Mouse (Mus musculus): ENCODE data around the gene Hsd17b7. TPM values are rescaled to one million over a fixed set of nuclear protein-coding genes. Genes with fewer than 3 reads are reported as not detected.

The Hsd17b7 gene
- 6.8 to 13.5 TPM (median 10.1 TPM) in 4 replicates for total RNA-seq (2023; ENCODE audit: inconsistent age)

DNA sequence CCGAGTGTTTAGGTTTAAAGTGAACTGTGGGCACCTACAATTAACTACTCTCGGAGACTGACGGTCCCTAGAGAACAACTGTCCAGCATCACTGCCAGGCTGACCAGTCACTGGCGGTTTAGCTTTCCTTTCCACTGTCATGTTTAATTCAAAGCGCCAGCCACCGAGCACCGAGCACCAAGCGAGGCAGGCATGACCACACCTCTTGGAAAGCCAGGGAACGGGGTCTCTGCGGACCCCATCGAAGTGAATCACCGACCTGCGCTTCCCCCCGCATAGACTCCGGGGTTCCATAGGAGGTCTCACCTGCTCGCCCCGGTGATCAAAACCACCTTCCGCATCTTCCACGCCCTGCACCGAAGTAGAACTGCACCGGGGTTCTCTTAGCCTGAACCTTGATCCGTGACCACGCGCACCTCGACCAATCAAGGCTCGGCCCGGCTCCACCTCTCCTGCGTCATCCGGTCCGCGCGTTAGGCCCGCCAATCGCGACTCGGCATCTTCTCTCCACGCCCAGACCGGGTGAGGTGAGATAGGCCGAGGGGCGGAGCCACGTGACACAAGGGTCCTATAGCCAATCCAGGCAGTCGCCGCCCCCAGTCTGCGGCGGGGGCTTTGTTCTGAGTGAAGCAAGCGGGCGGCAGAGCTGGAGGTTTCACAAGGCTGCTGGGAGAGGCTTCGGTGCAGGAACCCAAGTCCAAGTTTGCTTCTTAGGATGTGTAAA, at the start of gene Hsd17b7:
Gene Hsd17b7 (minus strand): TSS at position 450 of the 724 bp plus-strand sequence.

DNA sequence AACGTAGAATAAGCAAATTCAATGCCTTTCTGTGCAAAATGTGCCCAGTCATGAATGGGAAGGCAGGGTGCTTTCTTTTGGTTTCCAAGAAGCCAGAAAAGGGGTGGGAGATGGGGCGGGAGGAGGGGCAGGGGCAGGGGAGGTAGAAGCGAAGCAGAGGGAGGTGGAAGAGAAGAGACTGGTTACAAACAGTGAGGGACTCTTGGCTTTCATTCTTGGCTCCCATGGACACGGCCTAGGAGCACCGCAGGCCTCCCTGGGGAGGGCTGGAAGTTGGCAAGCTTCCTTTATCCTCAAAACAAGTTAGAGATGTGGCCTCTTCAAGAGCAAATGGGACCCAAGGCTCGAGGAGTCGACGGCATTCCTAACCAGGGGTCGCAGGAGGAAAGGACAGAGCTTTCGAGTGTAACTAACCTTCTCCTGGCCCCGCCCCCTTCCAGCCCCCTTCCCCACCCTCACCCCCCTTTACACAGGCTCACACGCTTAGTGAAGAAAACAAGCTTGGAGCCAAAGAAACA, 40.5 kb downstream of the Hsd17b7 start, which contains the start of gene Ccdc190:
Gene Ccdc190 (plus strand): TSS at position 195 of the 518 bp plus-strand sequence.

Other genes with a start within 250 kb of the Hsd17b7 start
- not detected in 4 replicates for gene Rgs4, start 221.6 kb downstream of the Hsd17b7 start, total RNA-seq (2023; ENCODE audit: inconsistent age)
- gene Ccdc190, start 40.6 kb downstream of the Hsd17b7 start, total RNA-seq (2023; ENCODE audit: inconsistent age), result not detected in 4 replicates
- 0.09 to 0.29 TPM in 2 of 4 replicates, not detected in the others for gene Ddr2, start 141.5 kb upstream of the Hsd17b7 start, total RNA-seq (2023; ENCODE audit: inconsistent age)
- gene Uap1, start 205.7 kb upstream of the Hsd17b7 start, total RNA-seq (2023; ENCODE audit: inconsistent age), result 51.1 to 70.5 TPM (median 64.7 TPM) in 4 replicates
- gene Uhmk1, start 246.2 kb upstream of the Hsd17b7 start, total RNA-seq (2023; ENCODE audit: inconsistent age), result 62.7 to 66.6 TPM (median 64.7 TPM) in 4 replicates